Mouse (Mus musculus): ENCODE measurements at regions not wholly inside any gene's neighbourhood (a gene's known extent, or its start where the extent isn't known, plus 50 kb on each side); places are given as distances from the start of the nearest gene placed in this dataset.

DNA sequence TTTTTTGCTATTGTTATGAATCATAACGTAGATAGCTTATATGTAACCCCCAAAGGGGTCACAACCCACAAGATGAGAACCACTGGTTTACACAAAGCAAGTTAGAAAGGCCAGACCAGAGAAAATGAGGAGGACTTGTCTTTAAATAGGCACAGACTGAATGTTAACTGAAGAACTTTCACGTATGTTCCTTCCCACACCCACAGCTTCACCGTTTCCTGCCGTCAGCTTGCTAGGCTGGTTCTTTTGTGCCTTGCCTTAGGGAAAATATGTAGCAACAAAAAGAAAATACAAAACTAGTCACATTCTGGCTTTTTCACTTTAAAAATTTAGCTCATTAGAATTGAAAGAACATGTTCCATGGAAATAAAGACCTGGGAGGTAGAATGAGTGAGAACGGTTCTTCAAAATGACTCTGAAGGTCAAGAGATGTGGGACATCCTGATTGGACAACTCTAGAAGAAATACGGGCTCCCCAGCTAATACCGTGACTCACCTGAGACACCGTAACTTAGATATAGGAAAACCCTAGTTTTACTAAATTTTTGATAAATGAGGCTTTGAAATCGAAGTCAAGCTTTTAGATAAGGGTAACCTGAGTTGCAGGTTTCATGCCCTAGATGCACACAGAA, 57.2 kb upstream of the Gm47985 start:
- TF ChIP-seq CTCF (IDR thresholded peaks at IDR 0.05; ENCODE audit: borderline replicate concordance, control insufficient read depth, extremely low read depth, insufficient read depth, low read length, poor library complexity) (no peak), POLR2A (IDR thresholded peaks at IDR 0.05; ENCODE audit: control insufficient read depth, extremely low read depth, insufficient read depth, low read length, poor library complexity) (no peak)
- Histone ChIP-seq H3K27me3 (ENCODE audit: control insufficient read depth, insufficient read depth, low read length) (no peaks in the 10 kb centered on the region), H3K4me3 (ENCODE audit: control insufficient read depth, insufficient read depth, low read length) (no peak overlapping the region), H3K4me1 (replicated peaks; ENCODE audit: control insufficient read depth, insufficient read depth, low read length) (no peaks in the 10 kb centered on the region), H3K27ac (ENCODE audit: control insufficient read depth, insufficient read depth, low read length) (no peak overlapping the region), H3K36me3 (ENCODE audit: control insufficient read depth, insufficient read depth, low read length) (no peaks in the 10 kb centered on the region)
- WGBS: 90% methylated on average over 9 of the region's 9 CpGs
- DNase-seq: no peak

GRCm38 (mm10) chr1:151125764-151126485, 56.4 kb upstream of the Gm47985 start:
- no peak for DNase-seq
- H3K4me3 ChIP-seq (ENCODE audit: control insufficient read depth, insufficient read depth, low read length): no peak overlapping the region
- H3K4me1 ChIP-seq (replicated peaks; ENCODE audit: control insufficient read depth, insufficient read depth, low read length): no peaks in the 10 kb centered on the region
- TF ChIP-seq POLR2A (IDR thresholded peaks at IDR 0.05; ENCODE audit: control insufficient read depth, extremely low read depth, insufficient read depth, low read length, poor library complexity) (no peak), CTCF (IDR thresholded peaks at IDR 0.05; ENCODE audit: borderline replicate concordance, control insufficient read depth, extremely low read depth, insufficient read depth, low read length, poor library complexity) (no peak)
- WGBS: 88% methylated on average over 3 of the region's 3 CpGs
- H3K36me3 ChIP-seq (ENCODE audit: control insufficient read depth, insufficient read depth, low read length): no peaks in the 10 kb centered on the region
- H3K27me3 ChIP-seq (ENCODE audit: control insufficient read depth, insufficient read depth, low read length): no peaks in the 10 kb centered on the region
- no peak overlapping the region for H3K27ac ChIP-seq (ENCODE audit: control insufficient read depth, insufficient read depth, low read length)

DNA sequence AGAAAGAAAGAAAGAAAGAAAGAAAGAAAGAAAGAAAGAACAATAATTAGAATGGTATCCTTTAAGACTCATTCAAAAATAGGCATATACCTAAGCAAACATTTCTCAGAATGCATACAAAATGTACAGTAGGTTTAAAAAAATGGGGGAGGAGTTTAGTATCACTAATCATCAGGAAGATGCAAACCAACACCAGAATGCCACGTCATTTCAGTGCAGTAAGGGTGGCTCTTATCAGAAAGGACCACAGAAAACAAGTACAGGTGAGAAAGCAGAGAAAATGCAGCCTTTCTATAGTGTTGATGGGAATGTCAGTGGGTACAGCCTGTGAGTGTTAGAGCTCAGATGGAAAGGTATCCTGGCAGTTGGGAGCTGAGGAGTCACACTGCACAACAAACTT, 55.6 kb upstream of the Gm47985 start:
- H3K27me3 ChIP-seq (ENCODE audit: control insufficient read depth, insufficient read depth, low read length): no peaks in the 10 kb centered on the region
- TF ChIP-seq CTCF (IDR thresholded peaks at IDR 0.05; ENCODE audit: borderline replicate concordance, control insufficient read depth, extremely low read depth, insufficient read depth, low read length, poor library complexity) (no peak), POLR2A (IDR thresholded peaks at IDR 0.05; ENCODE audit: control insufficient read depth, extremely low read depth, insufficient read depth, low read length, poor library complexity) (no peak)
- WGBS: 75% methylated on average over 1 of the region's 1 CpGs
- no peak for DNase-seq
- no peak overlapping the region for H3K4me3 ChIP-seq (ENCODE audit: control insufficient read depth, insufficient read depth, low read length)
- no peaks in the 10 kb centered on the region for H3K36me3 ChIP-seq (ENCODE audit: control insufficient read depth, insufficient read depth, low read length)
- H3K4me1 ChIP-seq (replicated peaks; ENCODE audit: control insufficient read depth, insufficient read depth, low read length): no peaks in the 10 kb centered on the region
- no peak overlapping the region for H3K27ac ChIP-seq (ENCODE audit: control insufficient read depth, insufficient read depth, low read length)

DNA sequence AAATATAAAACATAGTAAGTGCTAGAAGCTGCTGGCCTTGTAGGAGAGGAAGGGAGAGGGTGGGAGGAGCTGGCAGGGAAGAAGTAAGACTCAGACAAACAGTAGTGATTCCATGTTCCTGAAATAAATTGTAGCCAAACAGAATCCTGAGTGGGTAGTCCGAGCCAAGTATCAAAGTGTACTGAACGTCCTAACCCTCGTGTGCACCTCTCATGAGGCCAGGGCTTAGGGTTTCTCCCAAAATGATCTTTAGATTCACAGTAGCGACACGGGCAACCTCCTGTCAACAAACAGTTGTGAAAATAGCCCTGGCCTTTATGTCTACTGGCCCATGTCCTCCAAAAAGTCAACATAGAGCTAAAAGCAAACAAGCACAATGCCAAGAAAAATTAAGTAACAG, 54.3 kb upstream of the Gm47985 start:
- Histone ChIP-seq H3K36me3 (ENCODE audit: control insufficient read depth, insufficient read depth, low read length) (no peaks in the 10 kb centered on the region), H3K4me3 (ENCODE audit: control insufficient read depth, insufficient read depth, low read length) (no peak overlapping the region), H3K27me3 (ENCODE audit: control insufficient read depth, insufficient read depth, low read length) (no peaks in the 10 kb centered on the region), H3K27ac (ENCODE audit: control insufficient read depth, insufficient read depth, low read length) (no peak overlapping the region), H3K4me1 (replicated peaks; ENCODE audit: control insufficient read depth, insufficient read depth, low read length) (no peaks in the 10 kb centered on the region)
- WGBS: 90% methylated on average over 5 of the region's 5 CpGs
- no peak for TF ChIP-seq CTCF (IDR thresholded peaks at IDR 0.05; ENCODE audit: borderline replicate concordance, control insufficient read depth, extremely low read depth, insufficient read depth, low read length, poor library complexity)
- DNase-seq: no peak

GRCm38 (mm10) chr1:151128955-151129354, 53.4 kb upstream of the Gm47985 start:
- H3K27ac ChIP-seq (ENCODE audit: control insufficient read depth, insufficient read depth, low read length): no peak overlapping the region

DNA sequence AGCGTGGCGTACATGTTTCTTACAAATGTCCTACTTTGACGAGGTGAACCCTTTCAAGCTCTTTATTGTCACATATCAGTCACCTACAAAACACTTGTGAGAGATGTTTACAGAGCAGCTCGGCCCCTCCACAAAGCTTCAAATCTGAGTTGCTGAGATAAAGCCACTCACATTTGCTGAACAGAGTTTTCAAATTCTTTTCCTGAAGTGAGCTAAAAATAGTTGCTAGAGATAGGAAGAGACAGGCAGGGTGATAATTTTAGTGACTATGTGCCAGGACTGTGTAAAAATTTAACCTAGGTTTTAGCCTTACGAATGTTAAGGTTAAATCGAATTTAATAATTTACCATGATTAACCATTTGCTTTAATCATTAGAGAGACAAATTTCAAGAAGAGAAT, 52.3 kb upstream of the Gm47985 start:
- 92% methylated on average over 6 of the region's 6 CpGs for WGBS
- Histone ChIP-seq H3K4me1 (replicated peaks; ENCODE audit: control insufficient read depth, insufficient read depth, low read length) (no peaks in the 10 kb centered on the region), H3K4me3 (ENCODE audit: control insufficient read depth, insufficient read depth, low read length) (no peak overlapping the region), H3K27ac (ENCODE audit: control insufficient read depth, insufficient read depth, low read length) (no peak overlapping the region), H3K27me3 (ENCODE audit: control insufficient read depth, insufficient read depth, low read length) (no peaks in the 10 kb centered on the region), H3K36me3 (ENCODE audit: control insufficient read depth, insufficient read depth, low read length) (no peaks in the 10 kb centered on the region)
- no peak for DNase-seq
- no peak for TF ChIP-seq POLR2A (IDR thresholded peaks at IDR 0.05; ENCODE audit: control insufficient read depth, extremely low read depth, insufficient read depth, low read length, poor library complexity)
- TF ChIP-seq CTCF (IDR thresholded peaks at IDR 0.05; ENCODE audit: borderline replicate concordance, control insufficient read depth, extremely low read depth, insufficient read depth, low read length, poor library complexity): no peak

More at GRCm38 (mm10) chr1:151128955-151129354, 53.4 kb upstream of the Gm47985 start:
- no peaks in the 10 kb centered on the region for H3K36me3 ChIP-seq (ENCODE audit: control insufficient read depth, insufficient read depth, low read length)
- no peak overlapping the region for H3K4me3 ChIP-seq (ENCODE audit: control insufficient read depth, insufficient read depth, low read length)
- no peaks in the 10 kb centered on the region for H3K4me1 ChIP-seq (replicated peaks; ENCODE audit: control insufficient read depth, insufficient read depth, low read length)
- TF ChIP-seq CTCF (IDR thresholded peaks at IDR 0.05; ENCODE audit: borderline replicate concordance, control insufficient read depth, extremely low read depth, insufficient read depth, low read length, poor library complexity): no peak
- TF ChIP-seq POLR2A (IDR thresholded peaks at IDR 0.05; ENCODE audit: control insufficient read depth, extremely low read depth, insufficient read depth, low read length, poor library complexity): no peak
- H3K27me3 ChIP-seq (ENCODE audit: control insufficient read depth, insufficient read depth, low read length): no peaks in the 10 kb centered on the region
- no peak for DNase-seq
